Mouse (Mus musculus) Muller cell, postnatal 12 days (primary cell): ENCODE results near the gene Bmp8a.
A peak's percentile ranks its signal among the peaks of the same experiment; 100 is the strongest.

ENCODE experiments used
- DNase-seq: peaks from one replicate; pipeline ENCODE4 v3.0.0-alpha.2; 2015; ENCODE audit errors: inconsistent ontology term

Gene Bmp8a

GRCm38 (mm10) chr4:123286790-123287189 is 56.3 kb downstream of the Bmp8a start:
- DNase-seq = no peak

GRCm38 (mm10) chr4:123284731-123285624 is 58.1 kb downstream of the Bmp8a start:
- no peak for DNase-seq

- peak; percentile 60 for DNase-seq
Observed at GRCm38 (mm10) chr4:123283675-123284064, 59.4 kb downstream of the Bmp8a start.

GRCm38 (mm10) chr4:123282915-123283674 is 60.0 kb downstream of the Bmp8a start:
- peak; percentile 60 for DNase-seq

GRCm38 (mm10) chr4:123282500-123282899 is 60.6 kb downstream of the Bmp8a start:
- DNase-seq = peak; percentile 96

GRCm38 (mm10) chr4:123280117-123280516 is 62.9 kb downstream of the Bmp8a start:
- DNase-seq = no peak

- DNase-seq = no peak
Observed at GRCm38 (mm10) chr4:123271063-123271462, 72.0 kb downstream of the Bmp8a start.
